Mouse (Mus musculus): Measurements from ENCODE around the gene Snapc2.

Gene Snapc2

DNA sequence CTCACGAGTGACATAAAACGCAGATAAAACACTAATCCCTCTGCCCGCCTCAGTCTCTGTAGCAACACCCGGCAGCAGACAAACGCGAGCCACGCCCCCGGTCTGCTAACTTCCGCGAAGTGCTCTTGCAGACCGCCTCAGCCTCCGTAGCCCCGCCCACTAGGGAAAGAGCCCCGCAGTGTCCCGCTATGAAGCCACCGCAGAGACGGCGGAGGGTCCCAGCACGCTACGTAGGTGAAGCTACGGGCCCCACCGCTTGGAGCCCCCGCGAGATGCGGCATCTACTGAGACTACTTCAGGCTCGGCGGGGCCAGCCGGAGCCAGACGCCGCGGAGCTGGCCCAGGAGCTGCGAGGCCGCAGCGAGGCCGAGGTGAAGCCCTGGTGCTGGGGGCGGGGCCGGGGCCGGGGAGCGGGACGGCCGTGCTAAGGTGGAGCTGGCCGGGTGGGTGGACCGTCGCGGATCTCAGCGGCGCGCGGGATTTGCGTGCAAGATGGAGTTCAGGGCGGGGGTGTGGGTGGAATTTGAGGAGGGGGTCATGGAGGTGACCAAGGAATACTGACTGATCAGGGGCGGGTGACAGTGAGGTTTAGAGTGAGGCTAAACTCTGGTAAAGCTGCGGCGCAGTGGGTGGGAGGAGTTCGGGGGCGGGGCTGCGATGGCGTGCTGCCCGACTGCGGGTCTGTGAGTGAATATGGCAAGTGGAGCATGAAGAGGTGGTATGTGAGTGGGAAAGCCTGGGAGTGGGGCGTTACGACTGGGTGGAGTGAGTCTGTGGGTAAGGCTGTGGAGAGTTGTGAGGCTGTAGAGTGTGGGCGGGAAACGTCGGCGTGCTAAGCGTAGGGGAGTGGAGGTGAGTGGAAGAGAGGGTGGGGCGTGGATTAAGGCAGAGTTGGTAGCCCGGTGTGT, at the start of gene Snapc2:
Snapc2 (plus strand) TSS at position 147 of the 908 bp plus-strand sequence.
- peak; percentile 97 to 99 for DNase-seq (ENCODE audit: inconsistent age in 2 of 2, low spot score in 1 of 2)

DNA sequence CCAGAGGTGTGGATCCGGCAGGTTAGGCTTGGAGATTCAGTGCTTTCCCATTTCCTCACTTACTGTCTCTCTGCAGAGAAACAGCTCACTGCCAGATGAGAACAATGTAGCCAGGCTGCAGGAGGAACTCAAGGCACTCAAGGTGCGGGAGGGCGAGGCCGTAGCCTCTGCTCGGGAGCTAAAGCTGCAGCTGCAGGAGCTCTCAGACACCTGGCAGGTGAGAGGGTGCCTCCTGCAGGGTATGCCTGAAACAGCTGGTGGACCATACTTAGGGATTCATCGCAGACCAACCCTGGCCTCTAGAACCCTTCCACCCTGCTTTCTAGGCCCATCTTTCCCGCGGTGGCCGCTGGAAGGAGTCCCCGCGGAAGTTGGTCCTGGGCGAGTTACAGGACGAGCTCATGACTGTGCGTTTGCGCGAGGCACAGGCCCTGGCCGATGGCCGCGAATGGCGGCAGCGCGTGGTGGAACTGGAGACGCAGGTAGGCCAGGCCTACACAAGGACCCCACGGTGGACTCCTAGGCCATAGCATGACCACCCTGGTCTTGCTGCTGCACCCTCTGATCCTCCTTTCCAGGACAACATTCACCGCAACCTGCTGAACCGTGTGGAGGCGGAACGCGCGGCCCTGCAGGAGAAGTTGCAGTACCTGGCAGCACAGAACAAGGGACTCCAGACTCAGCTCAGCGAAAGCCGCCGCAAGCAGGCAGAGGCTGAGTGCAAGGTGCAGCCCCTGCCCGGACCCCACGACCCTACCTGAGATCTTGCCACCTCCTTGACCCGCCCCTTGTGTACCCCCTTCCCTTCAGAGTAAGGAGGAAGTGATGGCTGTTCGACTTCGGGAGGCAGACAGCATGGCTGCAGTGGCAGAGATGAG, 47.4 kb upstream of the Snapc2 start:
- DNase-seq (ENCODE audit: inconsistent age in 2 of 2, low spot score in 1 of 2) = no peak

DNA sequence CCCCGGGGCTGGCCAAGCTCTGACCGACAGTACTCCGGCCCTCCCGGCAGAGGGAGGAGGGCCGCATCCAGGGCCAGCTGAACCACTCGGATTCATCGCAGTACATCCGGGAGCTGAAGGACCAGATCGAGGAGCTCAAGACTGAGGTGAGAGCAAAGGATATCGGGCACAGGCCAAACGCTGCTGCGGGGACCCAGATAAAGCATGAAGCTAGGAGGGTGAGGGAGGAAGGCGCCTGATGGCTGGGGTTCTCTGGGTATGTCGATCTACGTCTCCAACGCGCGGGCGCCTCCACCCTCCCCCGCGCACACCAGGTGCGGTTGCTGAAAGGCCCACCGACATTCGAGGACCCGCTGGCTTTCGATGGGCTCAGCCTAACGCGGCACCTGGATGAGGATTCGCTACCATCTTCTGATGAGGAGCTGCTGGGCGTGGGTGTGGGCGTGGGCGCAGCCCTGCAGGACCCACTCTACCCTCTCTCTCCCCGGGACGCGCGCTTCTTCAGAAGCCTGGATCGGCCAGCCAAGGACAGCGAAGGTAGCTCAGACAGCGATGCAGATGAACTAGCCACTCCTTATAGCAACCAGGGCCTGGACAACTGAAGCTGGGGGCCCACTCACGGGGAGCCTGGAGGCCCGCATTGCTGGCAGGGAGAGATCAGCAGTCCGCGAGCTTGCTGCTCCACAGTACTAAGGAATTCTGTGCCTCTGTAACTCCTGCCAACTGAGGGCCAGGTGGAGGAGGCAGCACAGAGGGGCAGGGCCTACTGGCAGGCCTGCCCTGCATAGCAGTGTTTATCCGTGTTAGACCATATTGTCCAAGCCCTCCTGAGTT, 46.5 kb upstream of the Snapc2 start:
- DNase-seq (ENCODE audit: inconsistent age in 2 of 2, low spot score in 1 of 2) = no peak

DNA sequence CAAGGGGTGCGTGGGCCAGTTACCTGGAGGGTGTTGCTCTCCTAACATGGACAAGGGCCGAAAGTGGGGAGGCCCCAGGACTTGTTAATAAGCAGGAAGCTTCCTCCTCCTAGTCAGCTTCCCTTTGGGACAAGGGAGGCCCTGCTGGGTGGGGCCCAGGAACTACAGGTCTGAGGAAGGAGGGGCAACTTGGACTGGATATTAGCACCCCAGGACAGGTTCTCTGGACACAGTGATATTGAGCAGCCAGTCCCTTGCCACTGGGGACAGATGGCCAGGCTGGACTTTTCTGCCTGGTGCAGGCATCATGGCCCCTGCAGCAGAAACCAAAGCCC, 45.9 kb upstream of the Snapc2 start:
- DNase-seq (ENCODE audit: inconsistent age in 2 of 2, low spot score in 1 of 2) = no peak

DNA sequence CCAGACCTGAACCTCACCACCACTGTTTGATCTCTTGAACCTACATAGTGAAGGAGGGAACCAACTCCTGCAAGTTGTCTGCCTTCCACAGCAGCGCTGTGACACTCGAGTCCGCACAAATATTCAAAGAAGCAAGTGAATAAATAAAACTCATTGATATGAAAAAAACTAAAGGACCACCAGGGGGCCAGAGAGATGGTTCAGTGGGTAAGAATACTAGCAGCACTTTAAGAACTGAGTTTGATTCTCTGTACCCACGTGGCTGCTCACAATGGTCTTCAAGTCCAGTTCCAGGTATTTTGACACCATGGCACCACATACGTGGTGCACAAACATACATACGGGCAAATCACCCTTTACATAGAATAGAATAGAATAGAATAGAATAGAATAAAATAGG, 41.8 kb upstream of the Snapc2 start:
- no peak for DNase-seq (ENCODE audit: inconsistent age in 2 of 2, low spot score in 1 of 2)

DNA sequence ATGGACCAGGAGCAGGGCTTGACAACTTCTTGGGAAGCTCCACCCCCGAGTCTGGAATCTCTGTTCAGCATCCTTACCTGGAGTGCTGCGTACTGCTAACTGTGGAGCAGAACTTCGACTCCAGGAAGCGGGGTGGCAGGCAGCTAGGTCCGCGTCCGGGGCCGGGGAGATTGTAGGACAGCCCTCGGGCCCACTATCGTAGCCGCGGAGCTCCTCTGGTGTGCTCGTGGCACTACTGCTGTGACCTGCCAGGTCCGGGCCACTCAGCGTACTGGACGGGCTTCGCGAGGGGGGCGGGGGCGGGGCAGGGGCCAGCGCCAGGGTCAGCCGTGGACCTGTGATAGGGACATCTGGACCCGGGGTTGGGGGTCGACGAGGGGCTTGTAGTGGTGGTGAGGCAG, 40.1 kb upstream of the Snapc2 start:
- peak in 1 of 2 experiments; percentile 56 for DNase-seq (ENCODE audit: inconsistent age in 2 of 2, low spot score in 1 of 2)

DNA sequence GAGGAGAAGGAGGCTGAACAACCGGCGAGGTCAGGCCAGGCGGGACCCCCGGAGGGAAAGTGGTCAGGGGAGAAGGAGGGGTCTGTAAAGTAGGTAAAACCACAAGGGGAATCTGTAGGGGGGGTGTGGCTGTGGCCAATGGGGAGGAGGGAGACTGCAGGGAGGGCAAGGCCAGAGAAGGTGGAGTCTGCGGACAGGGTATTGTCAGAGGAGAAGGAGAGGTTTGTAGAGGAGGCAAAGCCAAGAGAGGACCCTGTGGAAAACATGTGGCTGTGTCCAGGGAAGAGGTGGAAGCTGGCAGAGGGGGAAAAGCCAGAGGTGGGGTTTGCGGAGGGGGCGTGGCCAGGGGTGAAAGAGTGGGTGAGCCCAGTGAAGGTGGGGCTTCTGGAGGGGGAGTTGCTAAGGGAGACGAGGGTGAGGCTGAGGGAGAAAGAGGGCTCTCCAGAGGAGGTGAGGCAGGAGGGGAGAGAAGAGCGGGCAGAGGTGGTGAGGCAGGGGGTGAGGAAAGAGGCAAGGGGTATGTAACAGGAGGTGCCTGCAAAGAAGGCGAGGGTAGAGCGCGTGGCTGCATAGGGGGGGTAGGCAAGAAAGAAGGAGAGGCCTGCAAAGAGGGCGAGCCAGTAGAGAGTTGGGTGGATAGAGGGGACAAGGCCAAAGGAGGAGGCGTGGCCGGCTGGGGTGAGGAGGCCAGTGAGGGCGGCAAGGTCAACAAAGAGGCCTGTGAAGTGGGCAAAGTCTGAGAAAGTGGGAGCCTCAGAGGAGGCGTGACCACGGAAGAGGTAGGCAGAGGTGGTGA, 39.5 kb upstream of the Snapc2 start:
- peak; percentile 90 to 96 for DNase-seq (ENCODE audit: inconsistent age in 2 of 2, low spot score in 1 of 2)

DNA sequence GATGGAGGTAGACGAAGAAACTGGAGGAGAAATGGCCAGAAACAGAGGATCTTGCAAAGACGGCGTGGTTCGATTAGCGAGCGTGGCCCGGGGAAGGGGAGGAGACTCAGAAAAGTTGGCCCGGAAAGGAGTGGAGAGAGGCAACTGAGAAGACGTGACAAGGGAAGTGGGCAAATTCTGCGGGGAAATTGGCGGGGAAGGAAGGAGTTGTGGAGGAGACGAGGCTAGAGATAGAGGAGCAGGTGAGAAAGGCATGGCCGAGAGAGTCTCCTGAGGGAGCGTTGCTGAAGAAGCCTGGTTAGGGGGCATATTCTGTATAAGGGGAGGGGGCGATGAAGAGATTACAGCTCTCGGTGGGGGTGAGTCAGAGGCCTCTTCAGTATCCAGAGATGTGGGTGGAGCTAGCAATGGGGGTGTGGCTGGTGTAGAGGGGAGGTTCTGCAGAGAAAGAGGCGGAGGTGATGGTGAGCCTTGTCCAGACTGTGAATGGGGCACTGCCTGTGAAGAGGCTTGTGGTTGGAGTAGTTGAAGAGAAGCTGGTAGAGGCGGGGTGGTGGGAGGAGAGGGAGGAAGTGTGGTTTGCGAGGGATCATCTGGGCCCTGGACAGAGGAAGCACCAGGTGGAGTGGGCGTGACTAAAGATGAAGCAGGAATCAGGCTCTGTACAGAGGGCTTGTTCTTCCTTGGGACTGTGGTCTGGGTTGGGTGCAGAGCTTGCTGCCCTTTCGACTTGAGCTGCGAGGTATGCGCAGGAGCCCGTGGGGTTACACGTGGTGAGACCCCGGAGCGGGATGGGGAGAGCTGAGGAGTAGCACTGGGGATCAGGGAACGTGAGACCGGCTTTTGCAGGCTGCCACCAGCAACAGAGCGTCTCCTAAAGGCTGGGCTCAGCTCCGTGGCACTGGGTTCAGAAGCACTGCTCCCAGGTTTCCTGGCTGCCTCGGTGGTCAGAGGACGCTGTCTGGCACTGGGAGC, 38.6 kb upstream of the Snapc2 start:
- DNase-seq (ENCODE audit: inconsistent age in 2 of 2, low spot score in 1 of 2) = peak; percentile 90 to 95

DNA sequence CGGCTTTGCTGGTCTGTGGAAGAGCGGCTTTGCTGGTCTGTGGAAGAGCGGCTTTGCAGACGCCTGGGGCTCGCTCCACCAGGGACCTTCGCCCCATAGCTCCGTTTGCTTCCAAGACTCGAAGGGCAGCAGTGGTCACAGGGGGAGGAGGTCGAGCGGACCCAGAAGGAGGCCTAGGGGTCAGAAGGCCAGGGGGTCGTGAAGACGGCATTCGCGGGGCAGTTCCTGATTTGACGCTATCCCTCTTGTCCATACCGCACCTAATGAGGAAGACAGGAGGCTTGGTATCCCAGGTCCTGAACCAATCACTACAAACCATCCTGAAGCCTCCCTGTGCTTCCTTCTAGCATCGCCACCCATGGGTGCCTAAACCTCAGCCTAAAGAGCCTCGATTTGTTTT, 36.6 kb upstream of the Snapc2 start:
- peak in 1 of 2 experiments; percentile 63 for DNase-seq (ENCODE audit: inconsistent age in 2 of 2, low spot score in 1 of 2)

DNA sequence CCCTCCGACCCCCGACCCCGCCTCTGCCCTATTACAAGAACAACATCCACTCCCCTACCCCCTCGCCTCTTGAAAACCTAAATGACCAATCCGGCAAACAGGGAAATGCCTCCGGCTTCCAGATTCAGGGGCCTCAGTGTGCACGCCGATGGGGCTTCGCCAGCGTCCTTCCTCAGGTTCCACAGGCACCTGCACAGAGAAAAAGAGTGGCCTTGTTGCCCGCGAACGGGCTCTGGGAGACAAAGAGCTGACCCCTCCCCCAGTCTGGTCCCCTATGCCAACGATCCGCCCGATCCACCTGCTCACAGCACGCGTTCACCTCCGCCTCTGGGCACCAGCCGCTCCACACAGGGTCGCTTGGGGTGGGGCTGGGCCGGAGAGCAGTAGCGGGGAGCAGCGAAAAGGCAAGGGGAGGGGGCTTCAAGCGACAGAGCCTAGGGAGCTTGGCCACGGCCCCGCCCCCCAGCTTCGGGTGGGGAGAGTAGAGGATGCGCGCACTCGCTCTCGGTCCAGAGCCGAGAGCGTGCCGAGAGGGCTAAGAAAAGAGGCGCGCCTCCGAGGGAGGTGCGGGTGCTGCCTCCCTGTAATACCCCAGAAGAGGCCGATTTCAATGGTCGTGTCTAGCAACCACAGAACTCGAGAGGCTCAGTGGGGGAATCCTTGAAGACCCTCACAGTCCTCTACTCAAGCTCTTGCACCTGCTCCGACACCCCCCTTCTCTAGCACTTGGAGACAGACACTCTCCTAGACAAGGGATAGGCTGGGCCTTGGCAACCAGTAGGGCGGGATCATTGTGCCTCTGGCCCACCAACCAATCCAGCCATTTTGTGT, 35.9 kb upstream of the Snapc2 start, which contains the start of gene Prr36:
Prr36 (minus strand) TSS at position 669 of the 831 bp plus-strand sequence.
- DNase-seq (ENCODE audit: inconsistent age in 2 of 2, low spot score in 1 of 2) = peak; percentile 55 to 83

DNA sequence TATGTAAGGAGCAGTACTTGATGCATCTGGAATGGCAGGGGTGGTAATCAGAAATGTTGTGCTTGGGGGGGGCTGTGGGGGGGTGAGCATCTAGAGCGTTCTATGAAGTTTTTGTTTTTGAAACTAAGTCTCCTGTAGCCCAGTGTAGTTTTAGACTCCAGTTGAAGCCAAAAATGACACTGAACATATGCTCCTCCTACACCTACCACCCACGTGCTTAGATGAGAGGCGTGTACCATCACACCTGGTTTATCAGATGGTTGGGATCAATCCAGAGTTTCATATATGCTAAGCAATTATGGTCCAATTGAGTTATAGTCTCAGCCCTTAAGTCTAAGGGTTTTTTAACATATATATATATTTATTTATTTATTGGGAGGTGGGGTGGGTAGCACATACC, 33.3 kb upstream of the Snapc2 start:
- no peak for DNase-seq (ENCODE audit: inconsistent age in 2 of 2, low spot score in 1 of 2)

DNA sequence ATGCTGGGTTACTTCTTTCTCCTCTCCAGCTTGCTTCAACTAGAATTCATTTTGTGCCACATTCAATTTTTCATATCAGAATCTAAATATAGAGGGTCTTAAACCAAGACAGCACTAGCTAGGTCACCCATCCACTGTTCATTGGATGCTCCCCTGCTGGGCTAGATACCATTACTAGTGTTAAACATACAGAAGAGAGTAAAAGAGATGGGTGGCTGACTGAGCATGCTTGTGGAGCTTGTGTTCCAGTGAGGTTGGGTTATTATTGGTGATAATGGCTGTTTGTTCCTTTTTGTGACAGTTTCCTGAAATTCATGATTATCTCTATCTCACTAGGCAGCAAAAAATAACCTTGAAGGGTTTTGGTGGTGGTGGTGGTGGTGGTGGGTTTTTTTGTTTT, 30.8 kb upstream of the Snapc2 start:
- no peak for DNase-seq (ENCODE audit: inconsistent age in 2 of 2, low spot score in 1 of 2)

DNA sequence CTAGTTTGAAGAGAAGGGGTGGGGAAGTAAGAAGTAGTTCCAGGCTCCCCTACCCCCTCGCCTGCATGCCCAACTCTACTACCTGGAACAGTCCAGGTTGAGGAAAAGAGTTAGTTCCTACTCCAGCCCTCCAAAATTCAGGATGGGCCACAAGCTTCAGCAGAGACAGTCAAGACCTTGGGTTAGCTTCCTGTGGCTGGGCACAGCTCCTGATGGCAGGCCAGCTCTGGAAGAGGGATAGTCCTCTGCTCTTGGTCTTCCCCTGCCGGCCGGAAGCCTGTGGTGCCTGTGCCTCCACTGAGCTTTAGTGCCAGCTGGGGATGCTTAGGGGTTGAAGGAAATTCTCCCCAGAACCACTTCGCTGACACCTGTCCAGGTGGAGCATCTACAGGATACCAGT, 26.6 kb upstream of the Snapc2 start:
- no peak for DNase-seq (ENCODE audit: inconsistent age in 2 of 2, low spot score in 1 of 2)

DNA sequence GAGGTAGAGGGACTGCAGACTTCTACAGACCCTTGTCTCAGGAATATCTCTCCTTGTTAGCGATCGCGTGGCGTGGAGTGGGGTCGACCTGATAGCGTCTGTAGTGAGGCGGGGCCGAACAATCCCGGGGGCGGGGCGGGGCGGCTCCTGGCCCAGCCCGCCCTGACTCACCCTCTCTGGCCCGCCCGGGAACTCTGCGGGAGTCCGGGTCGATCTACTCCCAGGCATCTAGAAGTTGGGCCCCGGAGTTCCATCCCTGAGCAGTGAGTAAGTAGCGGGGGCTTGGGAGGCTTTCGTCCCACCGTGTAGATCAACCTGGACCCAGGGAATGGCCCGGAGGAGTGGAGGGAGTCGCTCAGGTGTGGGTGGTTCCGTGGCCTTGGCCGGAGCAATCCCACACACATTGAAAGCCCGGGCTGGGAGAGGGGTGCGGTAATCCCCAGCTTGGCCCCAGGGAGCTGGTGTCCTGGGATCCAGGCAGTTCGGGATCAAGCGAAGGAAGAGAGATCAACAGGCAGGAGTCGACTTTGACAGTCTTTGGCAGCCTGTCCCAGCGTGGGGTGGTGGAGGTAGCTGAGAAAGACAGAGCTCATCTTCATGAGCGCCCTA, 26.0 kb upstream of the Snapc2 start, which contains the start of gene Lrrc8e:
Lrrc8e (plus strand) TSS at position 89 of the 609 bp plus-strand sequence.
- DNase-seq (ENCODE audit: inconsistent age in 2 of 2, low spot score in 1 of 2) = peak; percentile 85 to 93

DNA sequence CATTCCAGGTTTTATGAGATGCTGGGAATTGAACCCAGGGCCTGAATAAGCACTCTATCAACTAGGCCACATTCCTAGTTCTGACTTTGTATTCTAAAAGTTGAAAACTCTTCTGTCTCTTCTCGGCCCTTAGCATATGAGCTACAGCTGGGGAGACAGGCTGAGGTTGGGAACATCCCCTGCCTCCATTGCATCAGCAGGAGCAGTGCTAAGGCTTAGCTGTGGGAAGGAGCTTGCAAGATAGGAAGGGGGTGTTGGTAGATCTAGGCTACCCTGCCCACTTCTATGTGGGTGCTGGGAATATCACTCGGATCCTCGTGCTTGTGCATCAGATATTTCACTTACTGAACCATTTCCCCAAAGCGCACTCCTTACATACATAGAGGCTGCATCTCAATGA, 25.0 kb upstream of the Snapc2 start:
- peak in 1 of 2 experiments; percentile 56 for DNase-seq (ENCODE audit: inconsistent age in 2 of 2, low spot score in 1 of 2)

DNA sequence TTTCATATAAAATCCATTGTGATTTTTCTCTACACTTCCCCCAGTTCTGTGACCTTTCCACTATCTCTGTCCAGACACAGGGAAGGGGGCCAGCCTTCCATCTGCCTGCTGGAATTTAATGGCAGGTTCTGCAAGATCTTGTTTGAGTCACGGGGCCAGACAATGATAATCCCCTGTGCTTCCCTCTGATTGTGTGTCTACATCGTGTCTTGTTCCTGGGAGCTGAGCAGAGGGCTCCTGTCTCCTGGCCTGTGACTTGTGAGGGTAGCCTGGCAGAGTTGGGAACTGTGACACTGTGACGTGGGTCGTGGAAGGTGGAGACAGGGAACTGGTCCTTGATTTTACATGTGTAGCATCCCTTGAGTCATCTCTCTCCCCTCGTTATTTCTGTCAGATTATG, 23.1 kb upstream of the Snapc2 start:
- peak; percentile 29 to 66 for DNase-seq (ENCODE audit: inconsistent age in 2 of 2, low spot score in 1 of 2)

DNA sequence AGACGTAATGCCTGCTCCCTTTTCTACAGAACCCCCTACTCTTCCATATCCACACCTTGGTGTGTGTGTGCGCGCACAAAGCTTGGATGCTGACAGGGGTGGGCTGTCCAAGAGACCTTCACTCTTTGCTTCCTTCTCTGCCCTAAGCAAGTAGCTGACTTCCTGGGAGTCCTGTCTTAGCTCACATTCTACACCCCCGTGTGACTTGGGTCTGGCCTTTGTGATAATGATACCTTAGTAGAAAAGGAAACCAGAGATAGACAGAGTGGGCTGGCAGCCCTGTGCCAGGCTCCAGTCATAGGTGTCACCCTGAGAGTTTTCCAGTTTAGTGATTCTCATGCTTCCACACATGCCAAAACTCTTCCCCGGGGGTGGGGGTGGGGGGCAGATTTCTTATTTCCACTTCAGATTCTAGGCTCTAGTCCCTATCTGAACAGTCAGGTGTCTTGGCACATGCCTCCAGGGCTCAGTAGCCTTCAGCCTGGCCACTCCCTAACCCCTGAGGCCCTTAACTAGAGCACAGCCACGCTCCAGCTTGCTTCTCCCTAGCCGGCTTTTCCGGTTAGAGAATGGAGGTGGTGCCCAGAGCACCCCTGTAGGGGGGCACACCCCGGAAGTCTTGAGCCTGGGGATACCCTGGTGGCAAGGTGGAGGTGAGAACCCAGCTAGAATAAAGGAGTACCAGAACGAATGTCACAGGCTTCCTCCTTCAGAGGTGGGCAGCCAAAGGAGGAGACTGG, 22.1 kb upstream of the Snapc2 start:
- DNase-seq (ENCODE audit: inconsistent age in 2 of 2, low spot score in 1 of 2) = peak; percentile 18 to 67

All from adrenal gland, adult (tissue).